Comparison of ENCODE assay signal across 17 mouse cellular contexts in the genomic region with DNA sequence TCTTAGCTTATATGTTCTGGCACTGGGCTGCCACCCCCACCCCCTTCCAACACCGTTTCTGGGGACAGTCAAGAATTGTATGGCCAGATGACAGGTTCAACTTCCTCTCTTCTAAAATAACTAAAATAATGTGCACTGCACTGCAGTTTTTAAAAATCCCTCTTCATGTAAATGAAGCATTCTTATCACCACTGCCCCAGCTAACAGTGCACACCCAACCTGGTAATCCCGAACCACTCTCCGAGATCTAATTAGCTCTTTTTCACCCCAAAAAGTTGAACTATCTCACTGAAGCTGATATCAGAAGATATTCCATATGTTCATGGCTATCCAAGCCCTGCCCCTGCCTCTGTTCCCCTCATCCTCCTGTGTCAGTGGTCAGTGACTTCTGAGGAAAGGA.
DNase-seq lines count a peak whose midpoint lies in the region; TF ChIP-seq lines count a peak whose summit lies in the region.
"Had no signal": no experiment of that assay in that cellular context is flagged by ENCODE, and none has a peak within 500 bp of the region (broad histone marks: within the 10 kb centered on the region; RNA-seq: fewer than 3 reads in every experiment).

No protein-coding gene starts in this region.

- TF ChIP-seq EP300 in MEL (IDR thresholded peaks at IDR 0.05; ENCODE audit: low read depth in 1 of 2, low read length in 2 of 2): peak in 1 of 2 experiments; percentile 59; a peak in 2 of 4 replicates

- no peaks in the 10 kb centered on the region for H3K27me3 ChIP-seq in MEL (ENCODE audit: control insufficient read depth in 1 of 2, insufficient read depth in 2 of 2, low read length in 2 of 2)
- H3K27me3 ChIP-seq: CH12.LX, Patski had no signal

- peaks cover 3 to 11% of the 10 kb centered on the region in 2 experiments; a peak in 2 of 4 replicates for H3K4me1 ChIP-seq in MEL (ENCODE audit: control insufficient read depth in 1 of 2, insufficient read depth in 2 of 2, low read length in 2 of 2)

- no peak for TF ChIP-seq CTCF in MEL (IDR thresholded peaks at IDR 0.05 in 2 of 3, conservative IDR thresholded peaks at IDR 0.05 in 1 of 3; ENCODE audit: control insufficient read depth in 1 of 3, insufficient read depth in 1 of 3, low read depth in 2 of 3, low read length in 3 of 3, poor library complexity in 1 of 3, severe bottlenecking in 1 of 3)

- H3K79me2 ChIP-seq in MEL (ENCODE audit: control insufficient read depth, insufficient read depth, low read length, poor library complexity): no peaks in the 10 kb centered on the region

- no peak for TF ChIP-seq RAD21 in MEL (IDR thresholded peaks at IDR 0.05; ENCODE audit: low read depth, low read length)

- H3K36me3 ChIP-seq in MEL (ENCODE audit: control insufficient read depth in 1 of 2, insufficient read depth in 2 of 2, low read length in 2 of 2): peaks cover 0 to 5% of the 10 kb centered on the region in 2 experiments; a peak in 2 of 4 replicates
- H3K36me3 ChIP-seq: G1E had no signal

- no peak overlapping the region for H3K9ac ChIP-seq in MEL (ENCODE audit: control insufficient read depth, low read depth, low read length, poor library complexity, severe bottlenecking)

- peak; percentile 62 for DNase-seq in MEL (ENCODE audit: low read depth, low spot score)
- no peak for DNase-seq in kidney, adult 9 months
- DNase-seq: adrenal gland, adult 2 months; adrenal gland, adult 8-10 months; adrenal gland, postnatal 10 days; adrenal gland, postnatal 14 days; adrenal gland, postnatal 25 days; adrenal gland, postnatal 36 days; B cell, adult 2 months; cerebellum, adult 11 months; cerebellum, adult 11-12 months; cerebellum, adult 18-20 months; cerebellum, adult 2 months; cerebellum, adult 8-10 months had no signal

- H3K4me3 ChIP-seq in MEL (ENCODE audit: control insufficient read depth in 1 of 2, insufficient read depth in 1 of 2, low read depth in 2 of 2, low read length in 2 of 2): peak overlapping the region in 1 of 2 experiments; percentile 13; a peak in 2 of 4 replicates

- H3K9me3 ChIP-seq in MEL (replicated peaks; ENCODE audit: insufficient read depth, low read length): no peaks in the 10 kb centered on the region
- H3K9me3 ChIP-seq: G1E had no signal

- H3K27ac ChIP-seq in MEL (ENCODE audit: control insufficient read depth, low read depth, low read length): peak overlapping the region; percentile 42; the same call in 1 of the 2 replicates

- TF ChIP-seq POLR2A in MEL (IDR thresholded peaks at IDR 0.05; ENCODE audit: control insufficient read depth in 1 of 2, insufficient read depth in 1 of 2, low read depth in 1 of 2, low read length in 2 of 2, poor library complexity in 1 of 2): no peak

TF ChIP-seq in MEL, 35 proteins besides CTCF, POLR2A, EP300 and RAD21:
- TF ChIP-seq RCOR1 (IDR thresholded peaks at IDR 0.05; ENCODE audit: low read depth, low read length): no peak
- no peak for TF ChIP-seq TBP (IDR thresholded peaks at IDR 0.05; ENCODE audit: low read depth, low read length)
- TF ChIP-seq TCF12 (IDR thresholded peaks at IDR 0.05; ENCODE audit: low read depth, low read length): peak; percentile 51; the same call in 1 of the 2 replicates
- no peak for TF ChIP-seq HCFC1 (IDR thresholded peaks at IDR 0.05; ENCODE audit: low read depth, low read length)
- no peak for TF ChIP-seq ZC3H11A (IDR thresholded peaks at IDR 0.05; ENCODE audit: low read depth, low read length)
- TF ChIP-seq ZNF384 (IDR thresholded peaks at IDR 0.05; ENCODE audit: low read depth, low read length): no peak
- TF ChIP-seq JUND (IDR thresholded peaks at IDR 0.05; ENCODE audit: low read depth, low read length): no peak
- peak; percentile 53 for TF ChIP-seq GATA1 (IDR thresholded peaks at IDR 0.05; ENCODE audit: low read depth, low read length)
